Mouse (Mus musculus) kidney, embryonic 16.5 days (tissue): ENCODE measurements around the gene Twf2. TPM values are rescaled to one million over a fixed set of nuclear protein-coding genes. Genes with fewer than 3 reads are reported as not detected.

Source experiments
- ATAC-seq: fragments of 200-750 bp; cut with Nextera tagmentation; 2 replicates; pipeline ENCODE4 v1.8.0; 2017; ENCODE audit warnings: moderate TSS enrichment; ENCODE audit not compliant: low FRiP score, low TSS enrichment
- H3K27ac ChIP-seq: fragments of 300-500 bp; sonication (generic); 2 replicates; pipeline ENCODE4 v1.5.1; 2014; ENCODE audit warnings: low read length
- H3K27me3 ChIP-seq: fragments of 300-500 bp; sonication (generic); 2 replicates; pipeline ENCODE4 v1.6.1; 2014; ENCODE audit warnings: low read length, control low read depth, mixed read lengths; ENCODE audit not compliant: insufficient read depth
- H3K36me3 ChIP-seq: fragments of 300-500 bp; sonication (generic); 2 replicates; pipeline ENCODE4 v1.6.1; 2014; ENCODE audit warnings: low read length, control low read depth, mixed read lengths; ENCODE audit not compliant: insufficient read depth
- H3K4me1 ChIP-seq: fragments of 300-500 bp; sonication (generic); 2 replicates; pipeline ENCODE4 v1.6.1; 2014; ENCODE audit warnings: low read length, control low read depth, mixed read lengths; ENCODE audit not compliant: insufficient read depth
- H3K4me2 ChIP-seq: fragments of 300-500 bp; sonication (generic); replicated peaks from 2 replicates; pipeline ENCODE4 v1.6.1; 2014; ENCODE audit warnings: low read depth, low read length
- H3K4me3 ChIP-seq: fragments of 300-500 bp; sonication (generic); 2 replicates; pipeline ENCODE4 v1.5.1; 2014; ENCODE audit warnings: mild to moderate bottlenecking, low read length
- H3K9ac ChIP-seq: fragments of 300-500 bp; sonication (generic); replicated peaks from 2 replicates; pipeline ENCODE4 v1.6.1; 2014; ENCODE audit warnings: low read length
- H3K9me3 ChIP-seq: fragments of 300-500 bp; sonication (generic); 2 replicates; pipeline ENCODE4 v1.6.1; 2016; ENCODE audit warnings: low read length, control low read depth
- WGBS: fragments of 180-500 bp; shearing (Covaris S2); extraction: QIAGEN DNeasy Blood & Tissue Kit; methylation state at CpG from one replicate; pipeline ENCODE4 v1.1.7; 2014; 5-methylcytosine and 5-hydroxymethylcytosine counted together
- polyA plus RNA-seq: library from polyadenylated mRNA; unstranded; fragments of >200 nt; fragmentation: Nextera tagmentation; extraction: Ambion mirVana; gene quantifications from 2 replicates; pipeline ENCODE4 v1.2.1, GENCODE M21; 2015

Twf2 gene
- polyA plus RNA-seq, 1 experiment from 2014 or later, result 72.7 TPM

DNA sequence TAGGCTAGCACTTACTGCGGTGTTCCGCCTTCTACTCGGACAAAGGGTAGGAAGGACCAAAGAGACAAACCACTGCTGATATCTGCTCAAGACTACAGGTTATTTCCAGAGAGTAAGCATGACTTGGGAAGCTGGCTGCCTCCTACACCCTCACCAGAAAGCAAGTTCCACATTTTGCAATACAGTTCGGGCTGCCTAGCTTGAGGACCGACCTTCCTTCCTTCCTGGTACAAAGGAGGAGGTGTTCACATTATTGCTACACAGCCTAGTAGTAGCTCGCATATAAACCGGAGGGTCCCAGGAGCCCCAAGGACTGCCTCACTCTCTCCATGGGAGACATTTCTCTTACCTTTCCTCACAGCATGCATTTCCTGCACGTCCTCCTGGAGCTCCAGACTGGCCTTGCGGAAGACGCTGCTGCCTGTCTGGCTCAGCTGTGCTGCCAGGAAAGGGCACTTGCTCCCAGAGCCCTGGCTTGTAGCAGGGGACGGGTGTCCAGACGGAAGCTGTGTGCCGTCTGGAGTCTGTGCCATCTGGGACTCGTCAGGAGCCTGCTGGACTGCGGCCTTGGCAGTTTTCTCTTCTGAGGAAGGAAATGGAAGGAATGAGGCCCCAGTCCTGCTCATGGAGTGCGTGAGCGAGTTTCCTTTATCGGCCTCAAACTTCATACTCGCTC lies 40.0 kb downstream of the Twf2 start:
- Histone ChIP-seq H3K4me3 (no peak overlapping the region), H3K9ac (no peak overlapping the region), H3K4me2 (no peak overlapping the region), H3K27ac (peak overlapping the region; percentile 67), H3K36me3 (peaks cover 45% of the 10 kb centered on the region), H3K4me1 (peaks cover 26% of the 10 kb centered on the region), H3K27me3 (no peaks in the 10 kb centered on the region), H3K9me3 (no peaks in the 10 kb centered on the region)
- 61% methylated on average over 19 of the region's 19 CpGs for WGBS
- ATAC-seq, result no peak

DNA sequence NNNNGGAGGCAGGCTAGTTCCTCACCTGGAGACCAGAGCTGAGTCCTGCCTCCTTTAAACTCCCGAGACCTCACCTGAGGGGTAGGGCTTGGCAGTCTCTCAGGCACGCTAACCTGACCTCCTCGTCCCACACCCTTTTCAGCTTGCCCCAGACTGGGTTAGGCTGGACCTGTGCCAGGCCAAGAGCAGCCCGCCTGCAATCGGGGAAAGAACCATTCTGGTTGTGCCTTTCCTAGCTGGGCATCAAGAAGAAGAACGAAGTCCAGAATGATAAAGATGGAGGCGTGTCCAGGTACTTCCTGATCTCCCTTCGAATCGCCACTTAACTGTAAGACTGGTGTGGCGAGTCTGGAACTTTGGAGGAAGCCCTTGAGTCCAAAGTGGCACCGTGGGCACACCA lies 46.6 kb downstream of the Twf2 start:
- ATAC-seq, result no peak
- 87% methylated on average over 11 of the region's 11 CpGs for WGBS
- Histone ChIP-seq H3K9ac (no peak overlapping the region), H3K36me3 (peaks cover 3% of the 10 kb centered on the region; the same call in 1 of the 2 replicates), H3K4me3 (no peak overlapping the region), H3K27me3 (no peaks in the 10 kb centered on the region), H3K9me3 (no peaks in the 10 kb centered on the region), H3K4me2 (no peak overlapping the region), H3K4me1 (peaks cover 37% of the 10 kb centered on the region), H3K27ac (no peak overlapping the region)

DNA sequence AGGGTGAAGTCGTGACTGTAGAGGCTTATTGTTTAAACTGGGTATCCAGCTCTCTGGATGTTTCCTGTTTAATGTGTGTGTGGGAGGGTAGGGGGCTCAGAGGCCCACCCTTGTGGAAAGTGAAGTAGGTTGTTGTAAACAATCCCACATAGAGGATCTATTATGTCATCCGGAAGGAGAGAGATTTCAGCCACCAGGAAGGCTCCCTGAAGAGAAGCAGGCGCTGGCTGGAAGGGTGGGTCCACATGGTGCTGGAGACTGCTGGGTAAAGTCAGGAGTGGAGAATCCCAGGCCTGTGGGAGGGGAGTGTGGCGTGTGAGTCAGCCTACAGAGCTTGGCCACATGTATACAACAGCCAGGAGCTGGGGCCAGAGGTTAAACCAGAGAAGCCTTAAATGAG lies 47.3 kb downstream of the Twf2 start:
- H3K9ac ChIP-seq, result peak overlapping the region; percentile 22; the same call in 1 of the 2 replicates
- WGBS, result 25% methylated on average over 4 of the region's 4 CpGs

DNA sequence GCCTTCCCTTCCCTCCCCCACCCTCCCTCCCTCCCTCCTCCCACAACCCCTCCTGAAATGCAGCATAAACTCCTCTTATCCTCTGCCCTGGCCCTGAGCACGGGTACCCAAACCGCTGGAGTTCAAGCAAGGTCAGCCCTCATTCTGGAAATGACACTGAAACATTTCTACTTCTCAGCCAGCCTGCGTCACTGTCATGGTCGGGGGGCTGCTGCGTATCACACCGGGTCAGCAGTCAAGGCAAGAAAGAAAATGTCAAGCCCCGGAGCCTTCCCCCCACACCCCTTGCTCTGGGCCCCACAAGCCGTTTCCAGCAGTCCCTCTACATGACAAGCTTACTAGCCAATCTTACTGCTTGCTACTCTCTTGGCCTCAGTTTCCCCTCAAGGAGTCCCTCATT lies 48.2 kb downstream of the Twf2 start:
- Histone ChIP-seq H3K4me3 (no peak overlapping the region), H3K9ac (no peak overlapping the region), H3K9me3 (no peaks in the 10 kb centered on the region), H3K27me3 (no peaks in the 10 kb centered on the region), H3K4me2 (no peak overlapping the region), H3K27ac (no peak overlapping the region), H3K36me3 (no peaks in the 10 kb centered on the region), H3K4me1 (peaks cover 32% of the 10 kb centered on the region)
- no peak for ATAC-seq
- 52% methylated on average over 8 of the region's 8 CpGs for WGBS

More for the DNA sequence above, 47.3 kb downstream of the Twf2 start:
- Histone ChIP-seq H3K9me3 (no peaks in the 10 kb centered on the region), H3K4me3 (no peak overlapping the region), H3K4me2 (no peak overlapping the region), H3K4me1 (peaks cover 33% of the 10 kb centered on the region), H3K27ac (peak overlapping the region; percentile 49; the same call in 1 of the 2 replicates), H3K27me3 (no peaks in the 10 kb centered on the region), H3K36me3 (no peaks in the 10 kb centered on the region)
- ATAC-seq, result peak; percentile 7; the same call in 1 of the 2 replicates

DNA sequence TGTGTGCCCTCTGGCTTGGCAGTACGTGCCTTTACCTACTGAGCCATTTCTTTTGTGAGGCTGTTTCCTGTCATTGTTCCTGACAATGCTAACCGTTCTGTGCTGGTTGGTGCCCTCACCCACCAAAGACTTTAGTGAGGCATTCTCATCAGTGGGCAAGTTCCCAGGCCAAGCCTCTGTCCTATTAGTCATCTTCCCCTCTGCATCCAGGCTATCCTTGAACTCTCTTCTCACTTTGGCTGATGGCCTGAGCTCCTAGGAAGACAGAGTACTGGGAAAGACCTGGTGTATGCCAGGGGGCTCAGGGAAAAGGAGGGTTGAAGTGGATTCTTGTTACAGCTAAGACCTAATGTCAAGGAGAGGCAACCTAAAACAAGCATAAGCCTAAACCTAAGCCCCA lies 51.1 kb downstream of the Twf2 start:
- 65% methylated on average over 2 of the region's 2 CpGs for WGBS
- Histone ChIP-seq H3K4me3 (no peak overlapping the region), H3K9ac (no peak overlapping the region), H3K9me3 (no peaks in the 10 kb centered on the region), H3K36me3 (no peaks in the 10 kb centered on the region), H3K4me2 (no peak overlapping the region), H3K4me1 (peaks cover 14% of the 10 kb centered on the region; the same call in 1 of the 2 replicates), H3K27ac (no peak overlapping the region), H3K27me3 (no peaks in the 10 kb centered on the region)
- ATAC-seq, result no peak

DNA sequence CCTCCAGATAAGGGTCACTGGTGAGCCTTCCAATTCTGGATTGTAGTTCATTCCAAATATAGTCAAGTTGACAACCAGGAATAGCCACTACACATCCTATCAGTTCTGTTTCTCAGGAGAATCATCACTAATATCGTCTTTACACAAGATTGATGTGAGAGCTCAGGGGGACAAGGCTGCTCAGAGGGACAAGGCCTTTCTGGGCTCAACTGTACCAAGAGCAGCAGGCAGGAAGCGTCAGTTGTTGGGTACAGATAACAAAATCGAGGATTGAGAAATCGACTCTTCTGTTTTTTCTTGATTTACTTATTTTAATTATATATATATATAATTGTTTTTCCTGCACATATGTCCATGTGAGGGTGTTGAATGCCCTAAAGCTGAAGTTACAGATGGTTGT lies 55.5 kb downstream of the Twf2 start:
- no peak overlapping the region for H3K27ac ChIP-seq
- no peak overlapping the region for H3K4me3 ChIP-seq
- H3K4me1 ChIP-seq, result no peaks in the 10 kb centered on the region
- no peaks in the 10 kb centered on the region for H3K36me3 ChIP-seq
- WGBS, result 95% methylated on average over 4 of the region's 4 CpGs
- no peak overlapping the region for H3K4me2 ChIP-seq
- no peaks in the 10 kb centered on the region for H3K9me3 ChIP-seq
- ATAC-seq, result no peak
- no peak overlapping the region for H3K9ac ChIP-seq
- no peaks in the 10 kb centered on the region for H3K27me3 ChIP-seq

DNA sequence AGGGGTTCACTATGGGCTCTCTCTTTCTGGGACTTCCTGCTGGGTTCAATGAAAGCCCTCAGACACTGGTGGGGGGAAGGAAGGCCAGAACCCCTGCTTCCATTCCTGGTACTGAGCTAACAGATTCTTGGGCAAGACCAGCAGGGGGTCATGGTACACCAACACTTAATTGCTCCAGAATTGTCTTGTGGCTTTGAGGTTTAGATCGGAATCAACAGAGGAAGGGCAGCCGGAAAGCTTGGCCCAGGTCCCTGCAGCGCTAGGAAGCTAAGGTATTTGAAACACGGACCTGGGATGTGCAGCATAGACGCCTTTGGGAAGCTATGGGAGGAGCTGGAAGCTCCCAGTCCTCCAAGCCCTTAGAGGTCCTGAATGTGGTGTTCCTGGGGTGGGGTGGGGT lies 56.1 kb downstream of the Twf2 start:
- 75% methylated on average over 5 of the region's 5 CpGs for WGBS

DNA sequence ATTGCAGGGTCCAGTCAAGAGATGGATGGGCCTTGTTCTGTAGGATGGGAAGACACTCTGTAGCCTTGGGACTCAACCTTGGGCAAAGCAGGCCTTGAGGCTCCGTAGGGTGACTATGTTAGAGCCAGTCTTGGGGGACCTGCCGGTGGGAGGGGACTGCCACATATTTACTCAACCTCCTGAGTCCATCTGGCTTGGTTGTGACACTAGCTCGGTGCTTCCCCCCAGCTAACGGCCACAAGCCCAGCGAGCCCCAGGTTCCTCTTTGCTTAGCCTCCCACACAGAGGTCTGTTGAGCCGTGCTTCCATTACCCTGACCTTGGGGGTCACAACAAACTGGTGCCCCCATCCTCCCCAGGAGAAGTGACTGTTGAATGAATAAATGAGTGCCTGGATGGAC lies 58.1 kb downstream of the Twf2 start:
- H3K27ac ChIP-seq, result no peak overlapping the region
- no peak overlapping the region for H3K4me3 ChIP-seq
- no peaks in the 10 kb centered on the region for H3K9me3 ChIP-seq
- H3K9ac ChIP-seq, result no peak overlapping the region
- 67% methylated on average over 6 of the region's 6 CpGs for WGBS
- H3K4me1 ChIP-seq, result no peaks in the 10 kb centered on the region
- H3K36me3 ChIP-seq, result no peaks in the 10 kb centered on the region
- ATAC-seq, result no peak
- no peak overlapping the region for H3K4me2 ChIP-seq
- no peaks in the 10 kb centered on the region for H3K27me3 ChIP-seq

More for the DNA sequence above, 56.1 kb downstream of the Twf2 start:
- Histone ChIP-seq H3K9me3 (no peaks in the 10 kb centered on the region), H3K9ac (no peak overlapping the region), H3K4me3 (no peak overlapping the region), H3K27ac (no peak overlapping the region), H3K36me3 (no peaks in the 10 kb centered on the region), H3K27me3 (no peaks in the 10 kb centered on the region), H3K4me1 (no peaks in the 10 kb centered on the region), H3K4me2 (no peak overlapping the region)
- no peak for ATAC-seq

DNA sequence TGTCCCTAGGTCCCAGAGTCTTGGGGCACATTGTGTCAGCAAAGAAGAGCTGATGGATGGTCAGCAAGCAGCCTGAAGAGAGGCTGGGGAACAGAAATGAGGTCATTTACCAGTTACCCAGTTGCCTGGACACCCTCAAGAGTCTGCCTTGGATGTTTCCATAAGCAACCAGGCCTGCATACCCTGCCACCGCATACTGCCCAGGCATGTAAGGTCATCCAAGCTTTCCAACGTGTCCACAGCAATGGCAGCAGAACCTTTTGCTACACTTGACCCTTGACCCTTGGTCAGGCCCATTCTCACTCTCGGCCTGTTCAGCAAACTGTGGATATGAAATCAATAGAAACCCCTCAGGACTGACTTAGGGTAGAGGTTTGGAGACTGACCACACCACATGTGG lies 58.6 kb downstream of the Twf2 start:
- no peak overlapping the region for H3K4me3 ChIP-seq
- no peak overlapping the region for H3K27ac ChIP-seq
- H3K4me2 ChIP-seq, result no peak overlapping the region
- no peaks in the 10 kb centered on the region for H3K4me1 ChIP-seq
- H3K27me3 ChIP-seq, result no peaks in the 10 kb centered on the region
- H3K9me3 ChIP-seq, result no peaks in the 10 kb centered on the region
- no peak for ATAC-seq
- H3K9ac ChIP-seq, result no peak overlapping the region
- 87% methylated on average over 3 of the region's 3 CpGs for WGBS
- no peaks in the 10 kb centered on the region for H3K36me3 ChIP-seq

DNA sequence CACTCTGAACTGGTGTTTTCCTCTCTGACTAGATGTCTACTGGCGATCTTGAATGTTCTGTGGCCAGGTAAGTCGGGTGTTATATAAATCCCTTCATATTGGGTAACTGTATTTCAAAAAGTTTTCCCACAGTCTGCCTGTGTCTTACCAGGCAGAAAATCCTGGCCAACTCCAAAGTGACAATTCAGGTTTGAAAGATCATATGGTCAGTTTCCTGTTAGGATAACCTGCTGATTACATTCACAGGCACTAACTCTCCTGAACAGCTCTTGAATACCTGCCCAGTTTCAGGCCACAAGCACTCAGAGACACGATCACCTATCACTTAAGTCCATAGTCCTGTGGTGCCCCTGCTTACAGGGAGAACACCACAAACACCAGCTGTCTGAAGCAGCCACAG lies 59.2 kb downstream of the Twf2 start:
- H3K27ac ChIP-seq, result no peak overlapping the region

More for the DNA sequence above, 59.2 kb downstream of the Twf2 start:
- no peaks in the 10 kb centered on the region for H3K4me1 ChIP-seq
- no peak for ATAC-seq
- no peaks in the 10 kb centered on the region for H3K27me3 ChIP-seq
- no peak overlapping the region for H3K9ac ChIP-seq
- no peaks in the 10 kb centered on the region for H3K9me3 ChIP-seq
- no peak overlapping the region for H3K4me3 ChIP-seq
- H3K4me2 ChIP-seq, result no peak overlapping the region
- no peaks in the 10 kb centered on the region for H3K36me3 ChIP-seq
- 82% methylated on average over 3 of the region's 3 CpGs for whole genome bisulfite sequencing
